Mouse (Mus musculus) heart, adult 11 months (tissue): ENCODE results near the gene Tagln.
A peak's percentile ranks its signal among the peaks of the same experiment; 100 is the strongest.

Experiments used
- DNase-seq: peaks from one replicate; pipeline ENCODE4 v3.0.0; 2022

The Tagln gene

GRCm38 (mm10) chr9:45945721-45946120, 9.9 kb upstream of the Tagln start:
- peak; percentile 91 for DNase-seq

- peak; percentile 90 for DNase-seq
Observed at GRCm38 (mm10) chr9:45944506-45945400, 8.9 kb upstream of the Tagln start.

GRCm38 (mm10) chr9:45943628-45944505, 8.0 kb upstream of the Tagln start:
- DNase-seq, result peak; percentile 90

GRCm38 (mm10) chr9:45942916-45943315, 7.1 kb upstream of the Tagln start:
- DNase-seq, result no peak

- DNase-seq, result peak; percentile 90
Observed at GRCm38 (mm10) chr9:45942464-45942863, 6.6 kb upstream of the Tagln start.

GRCm38 (mm10) chr9:45941329-45941888, 5.6 kb upstream of the Tagln start:
- DNase-seq, result peak; percentile 92

GRCm38 (mm10) chr9:45939794-45940193, 3.9 kb upstream of the Tagln start:
- peak; percentile 89 for DNase-seq

- DNase-seq, result peak; percentile 89
Observed at GRCm38 (mm10) chr9:45938952-45939637, 3.2 kb upstream of the Tagln start.

- peak; percentile 95 for DNase-seq
Observed at GRCm38 (mm10) chr9:45938088-45938487, 2.2 kb upstream of the Tagln start.

- peak; percentile 96 for DNase-seq
Observed at GRCm38 (mm10) chr9:45936883-45937282, 1.0 kb upstream of the Tagln start.

GRCm38 (mm10) chr9:45932571-45933415, 3.1 kb downstream of the Tagln start:
- peak; percentile 92 for DNase-seq

- peak; percentile 85 for DNase-seq
Observed at GRCm38 (mm10) chr9:45931958-45932357, 3.9 kb downstream of the Tagln start.

GRCm38 (mm10) chr9:45929285-45929684, 6.6 kb downstream of the Tagln start:
- DNase-seq, result peak; percentile 89

- peak; percentile 93 for DNase-seq
Observed at GRCm38 (mm10) chr9:45919895-45920294, 16.0 kb downstream of the Tagln start.

GRCm38 (mm10) chr9:45917041-45917934, 18.6 kb downstream of the Tagln start:
- peak; percentile 97 for DNase-seq

- DNase-seq, result no peak
Observed at GRCm38 (mm10) chr9:45915659-45916058, 20.2 kb downstream of the Tagln start.

GRCm38 (mm10) chr9:45911673-45912072, 24.2 kb downstream of the Tagln start:
- no peak for DNase-seq

GRCm38 (mm10) chr9:45910995-45911394, 24.9 kb downstream of the Tagln start:
- DNase-seq, result peak; percentile 90

GRCm38 (mm10) chr9:45907078-45907428, 28.8 kb downstream of the Tagln start:
- no peak for DNase-seq

- peak; percentile 100 for DNase-seq
Observed at GRCm38 (mm10) chr9:45906355-45907077, 29.3 kb downstream of the Tagln start, which contains the start of the genes Pcsk7 and Rnf214. TSS of gene Pcsk7 (plus strand) at chr9:45906497. TSS of gene Rnf214 (minus strand) at chr9:45906911.
